Mouse (Mus musculus) liver, embryonic 15.5 days (tissue): ENCODE results near the gene Rwdd3. TPM values are rescaled to one million over a fixed set of nuclear protein-coding genes. Genes with fewer than 3 reads are reported as not detected.

Experiments
- ATAC-seq: fragments of 200-750 bp; cut with Nextera tagmentation; 2 replicates; pipeline ENCODE4 v1.8.0; 2017; ENCODE audit warnings: moderate number of reproducible peaks, mild to moderate bottlenecking, moderate library complexity; ENCODE audit not compliant: insufficient read depth
- H3K27ac ChIP-seq: fragments of 300-500 bp; sonication (generic); replicated peaks from 2 replicates; pipeline ENCODE4 v1.5.1; 2015; ENCODE audit warnings: mild to moderate bottlenecking, inconsistent platforms
- H3K27me3 ChIP-seq: fragments of 300-500 bp; sonication (generic); 2 replicates; pipeline ENCODE4 v1.6.1; 2015; ENCODE audit warnings: mild to moderate bottlenecking, inconsistent platforms
- H3K36me3 ChIP-seq: fragments of 300-500 bp; sonication (generic); replicated peaks from 2 replicates; pipeline ENCODE4 v1.6.1; 2015; ENCODE audit warnings: moderate library complexity, mild to moderate bottlenecking, inconsistent platforms
- H3K4me1 ChIP-seq: fragments of 300-500 bp; sonication (generic); replicated peaks from 2 replicates; pipeline ENCODE4 v1.6.1; 2015; ENCODE audit warnings: inconsistent platforms
- H3K4me2 ChIP-seq: fragments of 300-500 bp; sonication (generic); 2 replicates; pipeline ENCODE4 v1.6.1; 2015; ENCODE audit warnings: moderate library complexity, mild to moderate bottlenecking, inconsistent platforms
- H3K4me3 ChIP-seq: fragments of 300-500 bp; sonication (generic); replicated peaks from 2 replicates; pipeline ENCODE4 v1.5.1; 2015; ENCODE audit warnings: mild to moderate bottlenecking, inconsistent platforms
- H3K9ac ChIP-seq: fragments of 300-500 bp; sonication (generic); 2 replicates; pipeline ENCODE4 v1.6.1; 2015; ENCODE audit warnings: moderate library complexity, mild to moderate bottlenecking, inconsistent platforms
- H3K9me3 ChIP-seq: fragments of 300-500 bp; sonication (generic); replicated peaks from 2 replicates; pipeline ENCODE4 v1.6.1; 2016; ENCODE audit warnings: inconsistent platforms
- WGBS: fragments of 180-500 bp; shearing (Covaris S2); methylation state at CpG from one replicate; pipeline ENCODE4 v1.1.7; 2015; ENCODE audit warnings: mixed read lengths; ENCODE audit not compliant: insufficient replicate concordance; 5-methylcytosine and 5-hydroxymethylcytosine counted together
- polyA plus RNA-seq: library from polyadenylated mRNA; unstranded; fragments of >200 nt; fragmentation: Nextera tagmentation; extraction: Ambion mirVana; gene quantifications from 2 replicates; pipeline ENCODE4 v1.2.1, GENCODE M21; 2015

Rwdd3 gene
- polyA plus RNA-seq, result 1.3 and 1.6 TPM in 2 replicates

DNA sequence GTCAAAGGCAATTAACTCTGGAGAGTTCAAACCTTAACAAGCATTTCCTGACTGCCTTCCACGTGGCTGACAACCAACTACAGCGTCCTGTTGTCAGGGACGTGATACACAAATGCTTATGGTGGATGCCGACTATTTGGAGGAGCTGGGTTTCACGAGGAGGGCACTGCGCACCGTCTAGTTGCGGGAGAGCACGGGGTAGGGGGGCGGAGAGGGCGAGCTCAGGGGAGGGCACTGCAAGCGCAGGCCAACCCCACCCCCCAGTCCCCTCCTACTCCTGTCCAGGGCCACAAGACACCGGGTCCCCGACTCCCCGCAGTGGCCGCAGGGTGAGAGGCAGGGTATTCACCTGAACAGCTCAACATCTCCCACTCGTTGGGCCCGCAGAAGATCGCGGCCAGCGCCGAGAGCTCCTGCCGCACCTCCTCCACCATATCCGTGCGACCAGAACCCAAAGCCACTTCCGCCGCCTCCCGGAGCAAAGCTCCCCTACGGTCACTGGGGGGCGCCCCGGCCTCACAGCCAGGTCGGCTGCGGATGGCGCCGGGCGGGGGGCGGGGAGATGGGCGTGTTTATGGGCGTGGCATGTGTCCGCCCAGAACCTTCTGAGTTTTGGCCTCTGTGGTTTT, at the start of gene Rwdd3:
TSS of gene Rwdd3 (minus strand) at position 453 of the 629 bp plus-strand sequence.
- ATAC-seq, result peak; percentile 93
- H3K4me3 ChIP-seq, result peak within 1 kb of the TSS; percentile 70
- under 1% methylated on average over 40 of the region's 40 CpGs for whole genome bisulfite sequencing
- H3K36me3 ChIP-seq, result no peaks in the 10 kb centered on the region
- H3K9ac ChIP-seq, result peak within 1 kb of the TSS; percentile 67
- no peaks in the 10 kb centered on the region for H3K27me3 ChIP-seq
- peak within 1 kb of the TSS; percentile 92 for H3K4me2 ChIP-seq
- H3K27ac ChIP-seq, result peak within 1 kb of the TSS; percentile 79
- peaks cover 50% of the 10 kb centered on the region for H3K4me1 ChIP-seq
- no peaks in the 10 kb centered on the region for H3K9me3 ChIP-seq

DNA sequence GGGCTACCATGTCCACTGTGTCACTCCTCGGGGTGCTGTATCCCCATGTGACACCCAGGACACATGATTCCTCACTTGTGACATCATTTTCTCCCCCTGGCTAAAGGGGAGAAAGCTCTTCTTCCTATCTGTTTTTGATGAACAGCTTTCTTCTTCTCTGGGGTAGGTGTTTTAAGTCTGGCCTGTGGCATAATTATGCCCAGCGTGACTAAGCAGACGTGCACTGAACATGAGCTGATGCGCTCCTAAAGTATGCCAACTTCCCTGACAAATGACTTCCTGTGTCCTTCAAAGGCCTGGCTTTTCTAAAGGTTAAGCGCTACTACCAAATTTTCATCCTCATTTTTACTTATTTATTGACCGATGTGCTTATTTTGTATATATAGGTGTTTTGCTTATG, 45.5 kb upstream of the Rwdd3 start:
- H3K27me3 ChIP-seq, result no peaks in the 10 kb centered on the region
- no peak overlapping the region for H3K4me3 ChIP-seq
- H3K36me3 ChIP-seq, result peaks cover 77% of the 10 kb centered on the region
- H3K9ac ChIP-seq, result no peak overlapping the region
- H3K27ac ChIP-seq, result no peak overlapping the region
- 90% methylated on average over 6 of the region's 6 CpGs for WGBS
- no peaks in the 10 kb centered on the region for H3K9me3 ChIP-seq
- H3K4me2 ChIP-seq, result no peak overlapping the region
- ATAC-seq, result no peak
- H3K4me1 ChIP-seq, result peaks cover 9% of the 10 kb centered on the region

DNA sequence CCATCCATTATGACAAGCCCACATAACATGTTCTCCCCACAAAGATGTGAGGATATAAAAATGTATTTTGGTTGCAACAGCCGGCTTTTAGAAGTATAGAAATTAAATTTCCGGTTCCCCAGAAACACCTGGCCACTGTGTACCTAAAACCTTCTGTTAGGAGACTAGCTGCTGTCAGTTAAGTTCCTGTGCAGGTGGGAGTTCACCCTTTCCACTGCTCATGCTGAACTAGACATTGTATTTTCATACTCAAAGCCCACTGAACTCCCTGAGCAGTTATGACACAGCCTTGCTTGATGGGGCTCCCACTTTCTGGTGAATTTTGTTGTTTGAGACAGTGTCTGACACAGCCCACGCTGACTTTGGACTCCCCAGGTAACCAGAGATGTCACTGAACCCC, 42.0 kb upstream of the Rwdd3 start:
- WGBS, result 75% methylated on average over 3 of the region's 3 CpGs
- Histone ChIP-seq H3K36me3 (peaks cover 83% of the 10 kb centered on the region), H3K4me3 (no peak overlapping the region), H3K9me3 (no peaks in the 10 kb centered on the region), H3K27me3 (no peaks in the 10 kb centered on the region), H3K4me2 (no peak overlapping the region), H3K4me1 (no peaks in the 10 kb centered on the region), H3K27ac (no peak overlapping the region), H3K9ac (no peak overlapping the region)
- ATAC-seq, result no peak

DNA sequence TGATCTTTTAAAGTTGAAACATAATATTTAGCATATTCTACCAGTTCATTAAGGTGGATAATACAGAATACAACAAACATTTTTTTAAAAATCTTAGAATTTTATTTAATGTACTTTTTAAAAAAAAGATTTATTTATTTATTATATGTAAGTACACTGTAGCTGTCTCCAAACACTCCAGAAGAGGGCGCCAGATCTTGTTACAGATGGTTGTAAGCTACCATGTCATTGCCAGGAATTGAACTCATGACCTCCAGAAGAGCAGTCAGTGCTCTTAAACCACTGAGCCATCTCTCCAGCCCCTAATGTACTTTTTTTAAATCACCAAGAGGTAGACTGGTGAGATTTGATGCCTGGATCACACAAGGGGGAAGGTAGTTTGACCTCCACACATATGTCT, 40.7 kb upstream of the Rwdd3 start:
- no peak for ATAC-seq
- H3K4me3 ChIP-seq, result no peak overlapping the region
- peaks cover 83% of the 10 kb centered on the region for H3K36me3 ChIP-seq
- H3K9me3 ChIP-seq, result no peaks in the 10 kb centered on the region
- no peaks in the 10 kb centered on the region for H3K4me1 ChIP-seq
- H3K27me3 ChIP-seq, result no peaks in the 10 kb centered on the region
- WGBS, result 24% methylated on average over 1 of the region's 1 CpGs
- H3K4me2 ChIP-seq, result no peak overlapping the region
- H3K27ac ChIP-seq, result no peak overlapping the region
- no peak overlapping the region for H3K9ac ChIP-seq

DNA sequence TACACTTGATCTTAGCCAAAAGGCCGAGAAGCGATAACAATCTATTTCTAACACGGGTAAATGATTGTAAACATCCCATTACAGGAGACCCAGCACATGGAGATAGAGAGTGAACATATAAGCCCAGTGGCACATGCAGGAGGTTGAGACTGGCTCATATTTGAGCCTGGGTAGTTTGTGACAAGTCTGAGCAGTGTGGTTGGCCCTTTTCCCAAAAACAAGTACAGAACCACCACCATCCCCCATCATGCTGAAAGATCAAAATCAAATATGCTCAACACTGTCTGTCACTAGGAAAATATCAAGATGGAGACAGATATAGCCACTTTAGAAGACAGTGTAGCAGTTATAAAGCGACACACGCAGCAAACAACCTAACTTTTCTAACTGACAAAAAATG, 37.5 kb upstream of the Rwdd3 start:
- H3K27ac ChIP-seq, result no peak overlapping the region
- no peak overlapping the region for H3K4me2 ChIP-seq
- H3K27me3 ChIP-seq, result no peaks in the 10 kb centered on the region
- peaks cover 71% of the 10 kb centered on the region for H3K36me3 ChIP-seq
- H3K4me3 ChIP-seq, result no peak overlapping the region
- H3K9ac ChIP-seq, result no peak overlapping the region
- ATAC-seq, result no peak
- no peaks in the 10 kb centered on the region for H3K9me3 ChIP-seq
- WGBS, result 84% methylated on average over 5 of the region's 5 CpGs
- peaks cover under 1% of the 10 kb centered on the region; the same call in 1 of the 2 replicates for H3K4me1 ChIP-seq

DNA sequence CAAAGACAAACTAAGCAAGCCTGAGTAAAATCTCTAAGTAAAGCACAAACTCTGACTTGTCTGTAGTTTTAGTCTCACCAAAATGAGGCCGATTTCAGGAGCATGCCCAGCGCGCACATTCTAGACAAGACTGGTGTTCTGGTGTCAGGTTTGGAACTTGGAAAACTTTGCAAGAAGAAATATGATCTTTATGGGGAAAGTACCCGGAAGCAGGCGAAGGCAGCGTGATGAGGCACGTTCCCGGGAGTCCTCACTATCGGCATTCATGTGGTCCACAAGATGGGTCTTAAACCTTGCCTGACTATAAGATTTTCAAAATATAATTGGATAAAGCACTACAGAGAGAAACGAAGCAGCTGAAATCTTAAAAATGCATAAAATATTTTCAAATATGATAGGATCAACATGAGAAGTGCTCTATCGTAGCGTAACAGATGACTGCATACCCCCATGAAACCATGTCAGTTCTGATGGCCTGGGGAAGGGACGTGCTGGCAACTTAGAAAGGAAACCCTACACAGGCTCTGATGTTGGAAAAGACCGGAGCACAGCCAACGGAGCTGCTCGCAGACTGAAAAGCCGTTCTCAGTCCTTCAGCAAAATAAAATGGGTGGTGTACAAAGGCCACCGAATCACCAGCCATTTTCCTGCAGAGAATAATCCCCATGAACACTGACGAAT, 34.8 kb upstream of the Rwdd3 start:
- H3K27me3 ChIP-seq, result no peaks in the 10 kb centered on the region
- H3K27ac ChIP-seq, result no peak overlapping the region
- no peak overlapping the region for H3K4me2 ChIP-seq
- no peaks in the 10 kb centered on the region for H3K9me3 ChIP-seq
- H3K4me3 ChIP-seq, result no peak overlapping the region
- no peak for ATAC-seq
- H3K36me3 ChIP-seq, result peaks cover 59% of the 10 kb centered on the region
- H3K4me1 ChIP-seq, result peaks cover 21% of the 10 kb centered on the region
- 89% methylated on average over 19 of the region's 19 CpGs for WGBS
- no peak overlapping the region for H3K9ac ChIP-seq

DNA sequence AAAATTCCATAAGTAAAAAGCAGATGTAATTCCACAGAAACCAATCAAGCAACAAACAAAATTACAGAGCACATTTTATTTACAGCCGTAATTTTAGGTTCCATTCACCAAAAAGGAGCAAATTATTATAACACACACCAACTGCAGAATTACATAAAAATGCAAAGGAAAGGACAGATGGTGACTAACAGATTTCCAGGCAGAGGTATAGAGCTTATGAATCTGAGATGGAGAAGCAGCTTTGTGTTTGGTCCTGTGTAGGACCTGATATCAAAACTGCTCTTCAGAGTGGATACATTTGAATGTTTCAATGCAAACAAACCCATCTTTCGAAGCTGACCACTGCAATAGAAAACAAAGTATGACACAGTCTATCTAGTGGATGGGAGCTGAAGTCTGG, 31.1 kb upstream of the Rwdd3 start:
- Histone ChIP-seq H3K36me3 (peaks cover 22% of the 10 kb centered on the region), H3K27me3 (no peaks in the 10 kb centered on the region), H3K9ac (no peak overlapping the region), H3K4me1 (peaks cover 45% of the 10 kb centered on the region), H3K4me3 (no peak overlapping the region), H3K9me3 (no peaks in the 10 kb centered on the region), H3K4me2 (no peak overlapping the region), H3K27ac (peak overlapping the region; percentile 24; the same call in 1 of the 2 replicates)
- ATAC-seq, result no peak
- WGBS, result 71% methylated on average over 2 of the region's 2 CpGs

DNA sequence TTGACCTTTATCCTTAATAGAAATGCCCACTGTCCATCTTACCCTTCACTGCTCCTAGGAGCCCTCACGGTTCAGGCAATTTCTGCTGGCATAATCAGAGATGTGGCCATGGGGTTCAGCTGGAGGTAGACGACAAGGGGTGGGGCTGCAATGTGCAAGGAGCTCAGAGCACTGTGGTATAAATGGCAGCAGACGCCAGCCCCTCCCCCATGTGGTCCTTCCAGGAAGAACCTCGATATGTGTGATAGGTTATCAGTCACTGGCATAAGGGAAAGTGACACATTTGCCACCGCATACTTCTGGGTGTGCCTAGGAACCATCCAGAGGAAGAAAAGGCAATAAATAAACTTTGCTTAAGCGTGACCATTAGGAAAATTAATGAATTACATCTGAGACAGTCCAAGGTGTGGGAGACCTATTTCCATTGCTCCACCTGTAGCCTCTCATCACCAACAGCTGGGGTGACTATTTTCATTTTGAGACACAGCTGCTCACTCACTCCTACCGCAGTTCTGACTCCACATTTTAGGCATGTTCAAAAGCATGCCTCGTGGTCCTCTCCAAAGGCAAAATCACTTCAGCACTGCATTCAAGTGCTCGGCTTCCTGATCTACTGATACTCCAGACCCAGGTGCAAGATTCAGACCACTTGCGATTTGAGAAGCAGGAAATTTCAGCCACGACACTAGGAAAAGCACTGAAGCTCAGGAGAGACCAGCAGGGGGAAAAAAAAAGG, 29.7 kb upstream of the Rwdd3 start:
- H3K4me3 ChIP-seq, result peak overlapping the region; percentile 24

DNA sequence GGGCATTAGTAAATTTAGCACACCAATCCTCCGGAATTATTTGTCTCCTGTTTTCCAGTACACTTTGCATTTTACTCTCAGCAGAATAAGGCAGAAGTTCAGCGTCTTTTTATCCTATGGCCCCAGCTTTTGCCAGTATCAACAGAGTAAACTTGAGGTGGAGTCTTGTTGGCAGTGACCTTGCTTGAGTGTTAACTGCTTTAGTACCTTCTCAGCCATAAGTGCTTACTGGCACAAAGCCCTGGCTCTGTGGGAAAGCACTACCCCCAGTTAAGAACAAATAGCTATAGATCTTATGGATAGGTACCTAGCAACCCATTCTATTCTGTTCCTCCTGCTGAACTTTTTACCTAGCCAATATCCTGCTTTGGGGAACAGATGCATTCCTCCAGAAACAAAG, 17.7 kb upstream of the Rwdd3 start:
- Histone ChIP-seq H3K4me1 (peaks cover 4% of the 10 kb centered on the region), H3K27ac (no peak overlapping the region), H3K4me3 (no peak overlapping the region), H3K9me3 (no peaks in the 10 kb centered on the region), H3K36me3 (no peaks in the 10 kb centered on the region), H3K4me2 (no peak overlapping the region), H3K27me3 (peaks cover 3% of the 10 kb centered on the region; the same call in 1 of the 2 replicates), H3K9ac (no peak overlapping the region)
- no peak for ATAC-seq
- WGBS, result 70% methylated on average over 2 of the region's 2 CpGs

More for the DNA sequence above, 29.7 kb upstream of the Rwdd3 start:
- peak overlapping the region; percentile 40 for H3K9ac ChIP-seq
- peaks cover 7% of the 10 kb centered on the region for H3K36me3 ChIP-seq
- peak overlapping the region; percentile 95 for H3K27ac ChIP-seq
- peak overlapping the region; percentile 70 for H3K4me2 ChIP-seq
- ATAC-seq, result peak; percentile 100
- no peaks in the 10 kb centered on the region for H3K27me3 ChIP-seq
- no peaks in the 10 kb centered on the region for H3K9me3 ChIP-seq
- peaks cover 45% of the 10 kb centered on the region for H3K4me1 ChIP-seq
- WGBS, result 10% methylated on average over 11 of the region's 11 CpGs

DNA sequence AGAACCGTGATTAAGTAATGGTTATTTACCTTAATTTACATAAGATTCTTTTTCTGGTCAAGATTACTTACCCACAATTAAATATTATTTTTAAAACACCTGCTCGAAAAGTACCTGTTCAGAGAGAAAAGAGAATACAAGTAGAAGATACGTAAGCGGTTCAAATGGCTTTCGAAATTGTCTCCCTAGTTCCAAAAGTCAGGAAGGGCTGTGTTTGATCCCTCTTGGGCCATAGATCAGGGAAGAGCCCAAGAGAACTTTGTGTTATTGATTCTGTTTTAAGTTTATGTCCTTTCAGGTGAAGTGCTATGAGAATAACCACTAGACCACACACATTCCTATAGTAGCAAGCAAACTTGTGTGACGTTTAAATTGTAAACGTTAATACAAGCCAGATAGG, 16.0 kb upstream of the Rwdd3 start:
- H3K9me3 ChIP-seq, result no peaks in the 10 kb centered on the region
- H3K9ac ChIP-seq, result no peak overlapping the region
- H3K4me1 ChIP-seq, result peaks cover 4% of the 10 kb centered on the region
- H3K27me3 ChIP-seq, result peaks cover 3% of the 10 kb centered on the region; the same call in 1 of the 2 replicates
- no peak overlapping the region for H3K27ac ChIP-seq
- no peak overlapping the region for H3K4me3 ChIP-seq
- 75% methylated on average over 7 of the region's 7 CpGs for WGBS
- no peak overlapping the region for H3K4me2 ChIP-seq
- H3K36me3 ChIP-seq, result no peaks in the 10 kb centered on the region
- no peak for ATAC-seq

DNA sequence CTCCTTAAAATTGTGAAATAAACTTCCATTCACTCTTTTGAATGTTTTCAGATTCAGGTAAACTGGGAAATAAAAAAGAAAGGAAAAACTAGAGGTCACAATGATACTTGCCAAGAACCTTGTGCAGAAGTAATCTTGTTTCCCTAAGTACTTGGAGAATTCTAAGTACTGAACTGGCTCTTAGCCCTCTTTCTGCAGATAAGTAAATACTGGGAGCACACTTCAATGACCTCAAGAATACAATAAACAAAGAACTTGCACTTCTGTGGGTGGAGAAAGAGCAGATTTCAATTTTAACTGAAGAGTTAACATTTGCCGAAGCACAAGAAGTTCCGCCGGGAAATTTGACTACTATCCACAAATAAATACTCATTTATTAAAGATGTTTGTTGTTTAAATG, 15.4 kb upstream of the Rwdd3 start:
- no peaks in the 10 kb centered on the region for H3K36me3 ChIP-seq
- no peaks in the 10 kb centered on the region for H3K9me3 ChIP-seq
- no peak overlapping the region for H3K9ac ChIP-seq
- H3K4me1 ChIP-seq, result peaks cover 4% of the 10 kb centered on the region
- H3K4me2 ChIP-seq, result no peak overlapping the region
- H3K27me3 ChIP-seq, result peaks cover 3% of the 10 kb centered on the region; the same call in 1 of the 2 replicates
- no peak overlapping the region for H3K4me3 ChIP-seq
- 83% methylated on average over 3 of the region's 3 CpGs for WGBS
- H3K27ac ChIP-seq, result no peak overlapping the region
- ATAC-seq, result no peak
